Mouse (Mus musculus): ENCODE results near the gene Ppp4r1. TPM values are rescaled to one million over a fixed set of nuclear protein-coding genes. Genes with fewer than 3 reads are reported as not detected.

Ppp4r1 gene
- polyA plus RNA-seq, 1 experiment from 2014 or later = 17.9 TPM

DNA sequence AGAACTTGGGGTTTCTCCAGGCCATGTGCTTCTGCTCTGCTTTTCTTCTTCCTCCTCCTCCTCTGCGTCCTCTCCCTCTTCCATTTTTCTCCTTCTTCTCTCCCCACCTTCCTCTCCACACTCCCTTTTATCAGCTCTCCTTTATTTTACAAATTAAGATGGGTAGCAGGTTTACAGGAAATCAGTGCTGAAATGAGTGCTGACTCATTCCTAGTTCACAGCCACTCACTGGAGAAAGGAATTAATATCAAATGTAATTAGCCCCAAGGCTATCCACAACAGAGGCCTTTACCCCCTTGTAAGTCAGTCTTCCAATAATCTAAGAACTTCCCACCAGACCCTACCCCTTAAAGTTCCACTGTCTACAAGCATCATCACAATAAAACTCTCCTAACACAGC is 6.1 kb upstream of the Ppp4r1 start:
- Histone ChIP-seq H3K4me1 (peaks cover 24% of the 10 kb centered on the region), H3K4me3 (no peak overlapping the region), H3K36me3 (no peaks in the 10 kb centered on the region), H3K9me3 (replicated peaks) (no peaks in the 10 kb centered on the region), H3K4me2 (no peak overlapping the region), H3K27ac (no peak overlapping the region), H3K9ac (no peak overlapping the region), H3K27me3 (replicated peaks) (peaks cover 39% of the 10 kb centered on the region)
- 48% methylated on average over 1 of the region's 1 CpGs for WGBS (ENCODE audit: insufficient replicate concordance)
- no peak for ATAC-seq

DNA sequence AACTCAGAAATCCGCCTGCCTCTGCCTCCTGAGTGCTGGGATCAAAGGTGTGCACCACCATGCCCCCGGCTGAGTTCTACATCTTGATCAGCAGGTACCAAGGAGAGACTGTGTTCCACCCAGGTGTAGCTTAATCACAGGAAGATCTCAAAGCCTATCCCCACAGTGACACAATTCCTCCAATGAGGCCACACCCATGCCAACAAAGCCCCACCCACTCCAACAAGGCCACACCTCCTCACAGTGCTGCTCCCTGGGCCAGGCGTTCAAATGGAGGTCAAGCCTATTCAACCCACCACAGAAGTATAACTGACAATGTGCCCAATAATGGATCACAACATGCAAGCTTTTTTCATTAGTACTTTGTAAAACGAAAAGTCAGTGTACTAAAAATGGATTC is 4.9 kb upstream of the Ppp4r1 start:
- no peak overlapping the region for H3K4me3 ChIP-seq
- H3K36me3 ChIP-seq = no peaks in the 10 kb centered on the region
- no peak overlapping the region for H3K27ac ChIP-seq
- WGBS (ENCODE audit: insufficient replicate concordance) = 72% methylated on average over 4 of the region's 4 CpGs
- H3K9ac ChIP-seq = no peak overlapping the region
- no peaks in the 10 kb centered on the region for H3K9me3 ChIP-seq (replicated peaks)
- peaks cover 19% of the 10 kb centered on the region for H3K4me1 ChIP-seq
- peaks cover 26% of the 10 kb centered on the region for H3K27me3 ChIP-seq (replicated peaks)
- H3K4me2 ChIP-seq = no peak overlapping the region
- no peak for ATAC-seq

DNA sequence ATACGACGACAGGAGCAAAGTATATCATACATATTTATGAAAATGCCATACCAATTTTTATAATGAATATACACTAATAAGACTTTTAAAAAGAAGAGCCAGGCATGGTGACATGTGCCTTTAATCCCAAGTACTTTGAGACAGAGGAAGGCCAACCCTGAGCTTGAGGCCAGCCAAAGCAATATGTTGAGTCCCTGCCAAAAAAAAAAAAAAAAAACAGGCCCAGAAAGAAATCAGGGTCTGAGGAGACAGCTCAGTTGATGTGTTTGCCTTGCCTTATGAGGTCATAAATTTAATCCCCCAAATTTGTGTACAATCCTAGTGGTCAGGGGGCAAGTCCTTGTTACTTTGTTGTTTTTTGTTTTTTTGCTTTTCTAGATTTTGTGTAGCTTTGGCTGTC is 1.4 kb upstream of the Ppp4r1 start:
- peaks cover 19% of the 10 kb centered on the region for H3K4me1 ChIP-seq
- H3K9me3 ChIP-seq (replicated peaks) = no peaks in the 10 kb centered on the region
- ATAC-seq = no peak
- H3K36me3 ChIP-seq = peaks cover 11% of the 10 kb centered on the region
- no peak overlapping the region for H3K4me2 ChIP-seq
- H3K9ac ChIP-seq = no peak overlapping the region
- 84% methylated on average over 2 of the region's 2 CpGs for WGBS (ENCODE audit: insufficient replicate concordance)
- H3K27ac ChIP-seq = no peak overlapping the region
- H3K27me3 ChIP-seq (replicated peaks) = no peaks in the 10 kb centered on the region
- H3K4me3 ChIP-seq = no peak overlapping the region

DNA sequence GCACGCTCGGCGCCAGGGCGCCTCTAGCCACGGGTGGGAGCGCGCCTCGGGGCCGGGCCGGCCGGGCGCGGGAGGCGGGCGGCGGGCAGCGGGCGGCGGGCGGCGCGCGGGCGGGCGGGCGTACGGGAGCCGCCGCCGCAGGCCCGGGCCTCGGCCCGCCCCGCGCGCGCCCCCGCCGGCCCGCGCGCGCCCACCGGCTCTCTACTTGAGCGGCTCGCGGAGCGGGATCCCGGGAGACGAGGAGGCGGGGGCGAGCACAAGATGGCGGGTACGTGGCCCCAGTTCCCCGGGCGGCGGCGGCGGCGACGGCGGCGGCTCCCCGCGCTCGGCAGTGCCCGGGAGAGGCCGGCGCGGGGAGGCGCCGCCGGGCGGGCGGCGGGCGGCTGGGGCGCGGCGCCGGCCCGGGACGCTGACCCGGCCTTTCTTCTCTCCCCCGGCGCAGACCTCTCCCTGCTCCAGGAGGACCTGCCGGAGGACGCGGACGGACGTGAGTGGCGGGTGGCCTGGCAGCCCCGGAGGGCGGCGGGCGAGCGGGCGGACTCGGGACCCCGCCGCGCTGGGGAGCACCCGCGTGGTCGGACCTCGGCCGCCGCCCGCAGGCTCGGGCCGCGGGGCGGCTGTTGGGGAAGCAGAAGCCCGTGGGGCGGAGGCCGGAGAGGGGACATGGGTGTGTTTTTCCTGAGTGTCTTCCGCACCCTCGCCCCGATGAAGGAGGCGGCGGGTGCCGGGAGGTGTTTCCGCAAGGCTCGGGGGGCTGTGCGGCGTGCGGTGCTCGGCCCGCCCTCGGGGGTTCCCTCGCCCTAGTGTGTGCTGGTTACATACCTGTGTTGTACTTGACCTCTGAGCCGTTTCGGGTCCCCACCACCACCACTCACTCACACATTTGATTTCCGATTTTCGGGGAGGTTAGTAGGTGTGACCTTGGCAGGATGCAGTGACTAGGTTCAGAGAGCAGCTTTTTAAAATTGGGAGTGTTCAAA is 1.1 kb downstream of the Ppp4r1 start:
- H3K9me3 ChIP-seq (replicated peaks) = no peaks in the 10 kb centered on the region
- WGBS (ENCODE audit: insufficient replicate concordance) = 1% methylated on average over 68 of the region's 135 CpGs
- peaks cover 24% of the 10 kb centered on the region for H3K36me3 ChIP-seq
- peaks cover 34% of the 10 kb centered on the region for H3K4me1 ChIP-seq
- peak overlapping the region; percentile 87 for H3K4me3 ChIP-seq
- H3K27ac ChIP-seq = peak overlapping the region; percentile 86
- no peaks in the 10 kb centered on the region for H3K27me3 ChIP-seq (replicated peaks)
- H3K4me2 ChIP-seq = peak overlapping the region; percentile 90
- peak; percentile 58 for ATAC-seq
- peak overlapping the region; percentile 93 for H3K9ac ChIP-seq

DNA sequence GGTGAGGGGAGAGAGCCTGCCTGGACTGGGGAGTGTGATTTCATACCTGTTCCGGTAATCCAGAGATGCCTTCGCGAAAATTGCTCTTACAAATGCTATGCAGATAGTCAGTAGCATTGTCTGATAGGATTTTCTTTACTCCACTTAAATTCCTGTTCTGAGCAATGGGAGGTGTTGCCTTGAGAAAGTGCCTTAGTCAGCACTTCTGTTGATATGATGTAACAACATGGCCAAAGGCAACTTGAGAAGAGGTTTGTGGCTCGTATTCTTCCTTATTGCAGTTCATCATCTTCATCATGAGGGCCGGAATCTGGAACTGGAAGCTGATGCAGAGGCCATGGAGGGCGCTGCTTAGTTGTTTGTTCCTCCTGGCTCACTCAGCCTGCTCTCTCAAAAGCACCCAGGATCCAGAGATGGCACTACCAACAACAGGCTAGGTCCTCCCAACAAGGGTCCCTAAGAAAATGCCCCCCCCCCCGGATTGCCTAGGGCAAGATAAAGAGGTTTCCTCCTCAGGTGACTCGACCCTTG is 2.3 kb downstream of the Ppp4r1 start:
- ATAC-seq = no peak
- WGBS (ENCODE audit: insufficient replicate concordance) = 59% methylated on average over 8 of the region's 8 CpGs
- peaks cover 41% of the 10 kb centered on the region for H3K4me1 ChIP-seq

DNA sequence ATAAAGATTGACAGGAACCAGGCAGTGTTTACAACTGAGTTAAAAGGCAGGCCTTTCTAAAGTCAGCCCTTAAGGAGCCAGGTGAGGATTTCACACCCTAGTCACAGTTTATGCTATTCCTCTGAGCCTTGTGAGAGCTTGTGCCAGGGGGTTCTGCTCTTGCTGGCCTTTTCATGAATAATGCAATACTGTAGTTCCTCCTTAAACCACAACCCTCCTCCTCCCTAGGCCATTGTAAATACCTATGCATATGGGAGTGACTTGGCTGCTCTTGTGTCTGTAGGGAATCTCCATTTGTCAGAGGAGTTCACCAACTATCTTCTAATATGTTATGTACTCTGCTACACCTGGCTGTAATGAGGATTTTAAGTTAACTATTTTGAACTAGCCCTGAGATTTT is 3.3 kb downstream of the Ppp4r1 start:
- Histone ChIP-seq H3K27ac (no peak overlapping the region), H3K36me3 (peaks cover 24% of the 10 kb centered on the region), H3K9ac (no peak overlapping the region), H3K27me3 (replicated peaks) (no peaks in the 10 kb centered on the region), H3K4me2 (no peak overlapping the region), H3K9me3 (replicated peaks) (no peaks in the 10 kb centered on the region), H3K4me3 (no peak overlapping the region), H3K4me1 (peaks cover 41% of the 10 kb centered on the region)
- no peak for ATAC-seq

More for the DNA sequence above, 2.3 kb downstream of the Ppp4r1 start:
- no peaks in the 10 kb centered on the region for H3K27me3 ChIP-seq (replicated peaks)
- H3K36me3 ChIP-seq = peaks cover 24% of the 10 kb centered on the region
- H3K9me3 ChIP-seq (replicated peaks) = no peaks in the 10 kb centered on the region
- H3K27ac ChIP-seq = no peak overlapping the region
- peak overlapping the region; percentile 90 for H3K4me2 ChIP-seq
- H3K4me3 ChIP-seq = peak overlapping the region; percentile 87
- 0 out of 2 replicates have a peak overlapping the region, but pooled peaks have one; percentile 93 for H3K9ac ChIP-seq

DNA sequence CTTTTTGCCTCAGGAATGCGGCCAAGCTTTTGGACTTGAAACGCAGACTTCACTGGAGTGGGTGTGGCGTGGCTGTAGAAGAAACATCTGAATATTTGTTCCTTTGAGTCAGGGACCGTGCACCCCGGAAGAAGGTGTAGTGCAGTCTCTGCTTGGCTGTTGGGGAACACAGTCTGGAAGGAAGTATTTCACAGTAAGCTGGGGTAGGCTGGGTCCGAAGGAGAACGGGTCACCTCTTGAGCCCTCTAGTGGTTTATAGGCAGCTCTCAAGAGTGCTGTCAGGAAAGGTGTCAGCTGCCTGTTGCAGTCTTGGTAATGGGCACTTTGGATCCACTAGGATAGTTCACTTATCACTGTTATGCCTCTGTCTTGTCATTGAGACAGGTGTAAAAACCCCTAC is 3.9 kb downstream of the Ppp4r1 start:
- no peaks in the 10 kb centered on the region for H3K9me3 ChIP-seq (replicated peaks)
- no peak for ATAC-seq
- H3K27ac ChIP-seq = no peak overlapping the region
- H3K4me3 ChIP-seq = no peak overlapping the region
- 73% methylated on average over 7 of the region's 7 CpGs for WGBS (ENCODE audit: insufficient replicate concordance)
- H3K36me3 ChIP-seq = peaks cover 24% of the 10 kb centered on the region
- peaks cover 41% of the 10 kb centered on the region for H3K4me1 ChIP-seq
- H3K9ac ChIP-seq = no peak overlapping the region
- H3K27me3 ChIP-seq (replicated peaks) = no peaks in the 10 kb centered on the region
- no peak overlapping the region for H3K4me2 ChIP-seq

DNA sequence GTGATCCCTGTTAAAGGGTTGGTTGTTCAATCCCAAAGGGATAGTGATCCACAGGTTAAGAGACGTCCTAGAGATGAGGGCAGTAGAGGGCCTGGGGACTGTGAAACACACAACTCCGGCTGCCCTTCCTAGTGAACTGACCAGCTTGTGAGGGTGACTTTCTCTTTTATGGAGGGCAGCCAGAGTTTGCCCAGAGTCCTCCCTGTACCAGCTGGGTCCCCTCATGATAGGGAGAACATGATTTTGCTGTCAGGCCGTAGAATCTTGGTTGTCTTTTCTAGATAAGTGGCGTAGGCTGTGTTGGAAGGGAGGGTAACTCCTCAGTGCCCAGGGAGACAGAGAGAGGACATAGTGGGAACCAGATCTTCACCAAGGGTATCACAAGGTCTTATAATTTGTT is 4.9 kb downstream of the Ppp4r1 start:
- H3K9me3 ChIP-seq (replicated peaks) = no peaks in the 10 kb centered on the region
- no peak for ATAC-seq
- H3K4me2 ChIP-seq = no peak overlapping the region
- H3K27me3 ChIP-seq (replicated peaks) = no peaks in the 10 kb centered on the region
- H3K9ac ChIP-seq = no peak overlapping the region
- no peak overlapping the region for H3K27ac ChIP-seq
- 67% methylated on average over 4 of the region's 4 CpGs for WGBS (ENCODE audit: insufficient replicate concordance)
- peaks cover 35% of the 10 kb centered on the region for H3K4me1 ChIP-seq
- H3K36me3 ChIP-seq = peaks cover 24% of the 10 kb centered on the region
- H3K4me3 ChIP-seq = no peak overlapping the region

DNA sequence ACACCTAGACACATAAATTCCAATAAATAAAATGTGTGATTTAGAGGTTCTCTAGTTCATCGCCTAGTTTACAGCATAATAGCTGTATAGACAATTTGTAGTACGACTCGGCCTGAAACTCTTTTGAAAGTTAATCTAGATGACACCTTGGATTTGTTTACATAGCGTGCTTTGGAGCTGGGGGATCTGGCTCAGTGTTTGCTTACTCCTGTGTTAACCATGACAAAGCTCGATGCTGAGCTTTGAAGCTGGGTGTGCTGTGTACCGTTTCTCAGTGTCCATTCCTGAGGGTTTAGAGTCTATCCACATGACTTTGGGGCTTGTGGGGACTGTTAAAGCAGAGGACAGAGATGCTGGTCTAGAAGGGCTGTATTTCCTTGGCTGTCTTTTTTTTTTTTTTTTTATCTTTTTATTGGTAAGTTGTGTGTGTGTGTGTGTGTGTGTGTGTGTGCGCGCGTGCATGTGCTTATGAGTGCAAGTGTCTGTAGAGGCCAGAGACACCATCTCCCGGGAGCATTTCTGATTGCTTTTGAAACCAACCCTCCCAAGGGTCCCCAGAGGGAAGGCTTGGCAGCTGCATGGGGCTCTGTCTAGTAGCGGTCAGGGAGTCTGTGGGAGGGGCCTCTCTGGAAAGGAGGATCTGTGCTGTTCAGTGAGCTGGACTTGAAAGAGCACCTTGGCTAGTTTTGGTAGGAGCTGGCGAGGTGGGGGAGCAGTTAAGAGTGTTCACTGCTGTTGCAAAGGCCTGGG is 6.3 kb downstream of the Ppp4r1 start:
- Histone ChIP-seq H3K9ac (no peak overlapping the region), H3K4me3 (no peak overlapping the region), H3K27ac (no peak overlapping the region), H3K4me2 (no peak overlapping the region), H3K27me3 (replicated peaks) (no peaks in the 10 kb centered on the region), H3K36me3 (peaks cover 24% of the 10 kb centered on the region), H3K9me3 (replicated peaks) (no peaks in the 10 kb centered on the region), H3K4me1 (peaks cover 34% of the 10 kb centered on the region)
- ATAC-seq = peak; percentile 47
- 73% methylated on average over 12 of the region's 12 CpGs for WGBS (ENCODE audit: insufficient replicate concordance)

DNA sequence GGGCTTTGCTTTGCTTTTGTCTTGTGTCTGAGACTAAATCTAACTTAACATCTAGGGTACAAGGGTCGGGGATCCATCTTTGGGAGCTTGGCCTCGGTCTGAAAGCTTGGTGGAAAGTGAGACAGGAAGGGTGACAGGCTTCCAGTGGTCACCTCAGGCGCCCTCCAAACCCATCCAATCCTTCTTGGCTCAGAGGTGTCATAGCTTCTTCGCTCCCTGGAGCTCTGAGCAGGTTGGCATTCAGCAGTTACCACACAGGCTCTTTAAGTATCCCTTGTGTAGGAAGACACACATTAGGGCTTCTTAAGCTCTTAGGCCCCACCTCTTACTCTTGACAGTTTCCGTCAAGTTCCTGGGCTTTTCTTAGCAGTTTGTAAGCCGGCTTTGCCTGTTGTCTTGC is 7.2 kb downstream of the Ppp4r1 start:
- Histone ChIP-seq H3K27me3 (replicated peaks) (no peaks in the 10 kb centered on the region), H3K36me3 (peaks cover 30% of the 10 kb centered on the region), H3K4me3 (no peak overlapping the region), H3K4me1 (peaks cover 33% of the 10 kb centered on the region), H3K27ac (no peak overlapping the region), H3K9me3 (replicated peaks) (no peaks in the 10 kb centered on the region), H3K9ac (no peak overlapping the region), H3K4me2 (no peak overlapping the region)
- no peak for ATAC-seq
- 74% methylated on average over 6 of the region's 6 CpGs for WGBS (ENCODE audit: insufficient replicate concordance)

DNA sequence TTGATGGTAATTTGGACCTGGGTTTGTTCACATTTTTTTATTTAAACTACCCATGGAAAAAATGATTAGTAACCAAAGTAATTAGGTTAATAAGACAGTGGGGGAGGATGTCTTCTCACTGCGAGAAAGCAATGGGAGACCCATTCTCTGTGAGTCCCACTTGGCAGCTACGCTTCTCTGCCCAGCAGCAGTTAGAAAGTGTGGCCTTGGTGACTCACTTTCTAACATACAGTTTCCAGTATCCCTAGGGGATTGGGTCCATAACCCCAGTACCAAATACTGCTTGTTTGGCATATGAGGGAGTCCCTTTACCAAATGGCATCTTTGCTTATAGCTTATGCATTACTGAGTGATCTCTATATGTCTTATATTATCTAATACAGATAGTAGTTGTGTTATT is 8.8 kb downstream of the Ppp4r1 start:
- H3K4me2 ChIP-seq = no peak overlapping the region
- H3K9me3 ChIP-seq (replicated peaks) = no peaks in the 10 kb centered on the region
- H3K4me1 ChIP-seq = peaks cover 27% of the 10 kb centered on the region
- H3K4me3 ChIP-seq = no peak overlapping the region
- H3K9ac ChIP-seq = no peak overlapping the region
- H3K27me3 ChIP-seq (replicated peaks) = no peaks in the 10 kb centered on the region
- peaks cover 27% of the 10 kb centered on the region for H3K36me3 ChIP-seq
- no peak for ATAC-seq
- H3K27ac ChIP-seq = no peak overlapping the region
- 84% methylated on average over 2 of the region's 2 CpGs for WGBS (ENCODE audit: insufficient replicate concordance)

DNA sequence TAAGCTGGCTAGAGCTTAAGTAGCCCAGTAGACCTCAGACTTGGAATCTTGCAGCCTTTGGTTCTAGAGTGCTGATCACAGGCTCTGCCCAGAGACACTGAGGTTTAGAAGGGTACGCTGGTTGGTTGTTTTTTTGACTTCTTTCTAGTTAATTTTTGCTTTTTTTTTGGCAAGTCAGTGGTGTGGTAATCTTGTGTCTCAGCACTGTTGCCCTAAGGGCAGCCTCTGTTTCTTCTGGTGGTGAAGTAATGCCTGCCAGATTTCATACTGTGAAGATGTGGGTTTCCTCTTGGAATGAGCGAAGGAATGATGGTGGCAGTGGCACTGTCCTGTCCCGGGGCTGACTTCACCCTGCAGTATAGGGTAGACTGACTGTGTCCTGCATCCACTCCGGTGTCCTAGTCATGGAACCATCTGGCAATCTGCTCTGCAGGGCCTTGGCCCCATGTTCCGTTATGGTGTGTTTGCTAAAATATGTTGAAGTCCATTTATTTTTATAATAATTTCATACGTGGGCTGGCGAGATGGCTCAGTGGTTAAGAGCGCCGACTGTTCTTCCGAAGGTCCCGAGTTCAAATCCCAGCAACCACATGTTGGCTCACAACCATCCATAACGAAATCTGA is 11.0 kb downstream of the Ppp4r1 start:
- Histone ChIP-seq H3K4me2 (no peak overlapping the region), H3K4me3 (no peak overlapping the region), H3K27me3 (replicated peaks) (no peaks in the 10 kb centered on the region), H3K9me3 (replicated peaks) (no peaks in the 10 kb centered on the region), H3K4me1 (peaks cover 23% of the 10 kb centered on the region), H3K9ac (no peak overlapping the region), H3K27ac (no peak overlapping the region), H3K36me3 (peaks cover 16% of the 10 kb centered on the region)
- no peak for ATAC-seq
- 87% methylated on average over 12 of the region's 12 CpGs for WGBS (ENCODE audit: insufficient replicate concordance)

Data from liver, embryonic 12.5 days (tissue).